In genomic region chr4:24631177-24631911, GRCm38 (mm10) we compare ENCODE assay signal across 14 mouse cellular contexts.
DNase-seq lines count a peak whose midpoint lies in the region; ATAC-seq and TF ChIP-seq lines count a peak whose summit lies in the region.
"Had no signal": no experiment of that assay in that cellular context is flagged by ENCODE, and none has a peak within 500 bp of the region (broad histone marks: within the 10 kb centered on the region; RNA-seq: fewer than 3 reads in every experiment).

No protein-coding gene starts in this region.

- no peak overlapping the region; the same call in 1 of the 2 replicates for H3K27ac ChIP-seq in hindbrain, embryonic 16.5 days (ENCODE audit: low read depth, low read length)
- H3K27ac ChIP-seq in liver, postnatal 0 days (ENCODE audit: low read depth), result no peak overlapping the region

- TF ChIP-seq CTCF in liver, postnatal 0 days (IDR thresholded peaks at IDR 0.05; ENCODE audit: low read depth), result no peak

- no peak overlapping the region for H3K4me3 ChIP-seq in hindbrain, embryonic 16.5 days (ENCODE audit: low read length)
- no peak overlapping the region for H3K4me3 ChIP-seq in liver, postnatal 0 days (ENCODE audit: low read depth, low read length)
- H3K4me3 ChIP-seq: erythroblast, embryonic 14.5 days; myocyte had no signal

- H3K9me3 ChIP-seq in hindbrain, embryonic 16.5 days (ENCODE audit: control insufficient read depth, low read length), result no peaks in the 10 kb centered on the region
- H3K9me3 ChIP-seq in liver, postnatal 0 days (ENCODE audit: low read length), result no peaks in the 10 kb centered on the region

- peak; percentile 84 for ATAC-seq in hindbrain, embryonic 16.5 days
- ATAC-seq in erythroblast, adult 5-6 weeks (replicated peaks; ENCODE audit: low FRiP score, poor library complexity, severe bottlenecking), result no peak
- no peak for ATAC-seq in liver, postnatal 0 days

- no peak for TF ChIP-seq EP300 in liver, postnatal 0 days (IDR thresholded peaks at IDR 0.05; ENCODE audit: low read depth)

- DNase-seq in urinary bladder, postnatal 14 days (ENCODE audit: low spot score), result peak; percentile 17
- no peak for DNase-seq in urinary bladder, adult 2 months (ENCODE audit: low spot score)
- DNase-seq in cerebellum, postnatal 36 days, result peak; percentile 54 to 56
- DNase-seq in retina, postnatal 7 days (ENCODE audit: low read depth, low spot score), result peak; percentile 2
- no peak for DNase-seq in liver, postnatal 0 days
- DNase-seq: kidney, adult 11 months; lung, adult 2 months; spleen, adult 18-20 months; thymus, postnatal 25 days had no signal

- H3K36me3 ChIP-seq in hindbrain, embryonic 16.5 days (ENCODE audit: control insufficient read depth, insufficient read depth, low read length), result no peaks in the 10 kb centered on the region
- H3K36me3 ChIP-seq in liver, postnatal 0 days (replicated peaks; ENCODE audit: insufficient read depth, low read length), result no peaks in the 10 kb centered on the region

- H3K27me3 ChIP-seq in hindbrain, embryonic 16.5 days (replicated peaks; ENCODE audit: control insufficient read depth, insufficient read depth, low read length), result no peaks in the 10 kb centered on the region
- no peaks in the 10 kb centered on the region for H3K27me3 ChIP-seq in liver, postnatal 0 days (ENCODE audit: insufficient read depth, low read length)

- WGBS in hindbrain, embryonic 16.5 days, result 45% methylated on average over 9 of the region's 9 CpGs
- WGBS in liver, postnatal 0 days (ENCODE audit: insufficient replicate concordance), result 75% methylated on average over 9 of the region's 9 CpGs

- no peak overlapping the region for H3K4me2 ChIP-seq in hindbrain, embryonic 16.5 days (ENCODE audit: low read length)
- no peak overlapping the region for H3K4me2 ChIP-seq in liver, postnatal 0 days (ENCODE audit: low read depth, low read length)
- H3K4me2 ChIP-seq: heart, embryonic 11.5 days had no signal

- peaks cover 4% of the 10 kb centered on the region for H3K4me1 ChIP-seq in hindbrain, embryonic 16.5 days (ENCODE audit: control insufficient read depth, insufficient read depth, low read depth, low read length)
- H3K4me1 ChIP-seq in liver, postnatal 0 days (ENCODE audit: insufficient read depth), result no peaks in the 10 kb centered on the region; the same call in 1 of the 2 replicates

- H3K9ac ChIP-seq in hindbrain, embryonic 16.5 days (ENCODE audit: low read depth, low read length), result no peak overlapping the region
- no peak overlapping the region for H3K9ac ChIP-seq in liver, postnatal 0 days (replicated peaks)

Comparison
In these comparisons a context has a peak if more than half of its experiments do, and no peak if none do; other contexts are left out.
1. DNase-seq: peak in urinary bladder, postnatal 14 days (single experiment), cerebellum, postnatal 36 days (2 of 2) and retina, postnatal 7 days (single experiment); none in urinary bladder, adult 2 months (single experiment) and liver, postnatal 0 days (single experiment).